Mouse (Mus musculus) MEL (cell line): ENCODE measurements at regions not wholly inside any gene's neighbourhood (a gene's known extent, or its start where the extent isn't known, plus 50 kb on each side); places are given as distances from the start of the nearest gene placed in this dataset.

Experiments
- CTCF ChIP-seq, 3 experiments: IDR thresholded peaks in 2 of 3; conservative IDR thresholded peaks in 1 of 3; 2 replicates each; pipeline ENCODE4 v1.5.1; 2011 to 2012; ENCODE audit warnings: low read length in 3 of 3, low read depth in 2 of 3, mild to moderate bottlenecking in 2 of 3, improper control_type of control experiment in 1 of 3, inconsistent platforms in 1 of 3, mixed read lengths in 1 of 3, moderate library complexity in 1 of 3; ENCODE audit not compliant: control insufficient read depth in 1 of 3, insufficient read depth in 1 of 3, poor library complexity in 1 of 3, severe bottlenecking in 1 of 3
- EP300 ChIP-seq, 2 experiments: IDR thresholded peaks; 2 replicates each; pipeline ENCODE4 v1.6.1; 2011; ENCODE audit warnings: improper control_type of control experiment in 2 of 2, low read length in 2 of 2, low read depth in 1 of 2, mild to moderate bottlenecking in 1 of 2
- GATA1 ChIP-seq: IDR thresholded peaks from 2 replicates; pipeline ENCODE4 v1.6.1; 2011; ENCODE audit warnings: low read depth, low read length, improper control_type of control experiment
- MAFK ChIP-seq: IDR thresholded peaks from 2 replicates; pipeline ENCODE4 v1.6.1; 2011; ENCODE audit warnings: low read depth, mild to moderate bottlenecking, low read length, improper control_type of control experiment, borderline replicate concordance
- MAZ ChIP-seq: IDR thresholded peaks from 2 replicates; pipeline ENCODE4 v1.6.1; 2012; ENCODE audit warnings: low read depth, mild to moderate bottlenecking, inconsistent platforms, low read length, improper control_type of control experiment
- MYB ChIP-seq: IDR thresholded peaks from 2 replicates; pipeline ENCODE4 v1.6.1; 2011; ENCODE audit warnings: mild to moderate bottlenecking, low read depth, low read length, improper control_type of control experiment
- NRF1 ChIP-seq: IDR thresholded peaks from 2 replicates; pipeline ENCODE4 v1.6.1; 2014; ENCODE audit warnings: low read depth, mild to moderate bottlenecking, inconsistent platforms, low read length, improper control_type of control experiment, moderate library complexity; ENCODE audit not compliant: poor library complexity, insufficient read depth, severe bottlenecking
- POLR2A ChIP-seq, 2 experiments: IDR thresholded peaks; 2 replicates each; pipeline ENCODE4 v1.6.1; 2011 to 2012; ENCODE audit warnings: low read length in 2 of 2, mild to moderate bottlenecking in 2 of 2, control low read depth in 1 of 2, improper control_type of control experiment in 1 of 2, low read depth in 1 of 2, moderate library complexity in 1 of 2; ENCODE audit not compliant: control insufficient read depth in 1 of 2, insufficient read depth in 1 of 2, poor library complexity in 1 of 2
- POLR2AphosphoS2 ChIP-seq: IDR thresholded peaks from 2 replicates; pipeline ENCODE4 v1.6.1; 2011; ENCODE audit warnings: low read length, improper control_type of control experiment
- RCOR1 ChIP-seq: IDR thresholded peaks from 2 replicates; pipeline ENCODE4 v1.6.1; 2012; ENCODE audit warnings: low read depth, mild to moderate bottlenecking, inconsistent platforms, low read length, improper control_type of control experiment
- TCF12 ChIP-seq: IDR thresholded peaks from 2 replicates; pipeline ENCODE4 v1.6.1; 2014; ENCODE audit warnings: low read depth, mild to moderate bottlenecking, inconsistent platforms, low read length, improper control_type of control experiment, moderate library complexity
- ZC3H11A ChIP-seq: IDR thresholded peaks from 2 replicates; pipeline ENCODE4 v1.6.1; 2012; ENCODE audit warnings: low read depth, mild to moderate bottlenecking, inconsistent platforms, low read length, improper control_type of control experiment

- TF ChIP-seq CTCF (IDR thresholded peaks at IDR 0.05 in 2 of 3, conservative IDR thresholded peaks at IDR 0.05 in 1 of 3; ENCODE audit: control insufficient read depth in 1 of 3, insufficient read depth in 1 of 3, low read depth in 2 of 3, low read length in 3 of 3, poor library complexity in 1 of 3, severe bottlenecking in 1 of 3) (no peak), MAFK (no peak), POLR2A (IDR thresholded peaks at IDR 0.05; ENCODE audit: control insufficient read depth in 1 of 2, insufficient read depth in 1 of 2, low read depth in 1 of 2, low read length in 2 of 2, poor library complexity in 1 of 2) (no peak), EP300 (IDR thresholded peaks at IDR 0.05; ENCODE audit: low read depth in 1 of 2, low read length in 2 of 2) (no peak), ZC3H11A (no peak), MYB (no peak), POLR2AphosphoS2 (no peak), RCOR1 (no peak), GATA1 (no peak), NRF1 (no peak), TCF12 (no peak), MAZ (no peak)
These were observed 277.1 kb upstream of the Atp5g3 start for GRCm38 (mm10) chr2:74187963-74188790.
